Mouse (Mus musculus): ENCODE results near the gene Cinp. TPM values are rescaled to one million over a fixed set of nuclear protein-coding genes. Genes with fewer than 3 reads are reported as not detected.
A peak's percentile ranks its signal among the peaks of the same experiment; 100 is the strongest.

Gene Cinp
- polyA plus RNA-seq, 1 experiment from 2014 or later: 64.7 TPM

DNA sequence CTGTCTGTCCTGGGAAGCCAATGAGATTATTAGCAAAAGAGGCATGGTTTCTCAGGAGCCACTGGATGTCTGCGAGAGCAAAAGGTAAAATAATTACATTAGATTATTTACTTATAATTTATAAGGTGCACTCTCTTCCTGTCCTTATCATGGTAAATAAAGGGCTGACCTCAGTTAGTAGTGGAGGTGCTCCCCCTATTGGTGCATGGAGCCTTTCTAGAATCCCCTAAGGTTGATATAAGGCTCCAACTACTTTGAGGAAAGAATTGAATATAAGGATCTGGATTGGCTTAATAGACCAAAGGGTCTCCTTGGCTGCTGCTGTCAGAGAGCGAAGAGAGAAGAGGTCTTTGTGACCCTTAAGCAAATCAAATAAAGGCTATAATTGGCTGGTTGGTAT, 14.6 kb upstream of the Cinp start:
- H3K36me3 ChIP-seq (ENCODE audit: control insufficient read depth, insufficient read depth): no peaks in the 10 kb centered on the region
- no peak overlapping the region for H3K4me3 ChIP-seq (ENCODE audit: low read length)
- H3K27me3 ChIP-seq (ENCODE audit: control insufficient read depth, insufficient read depth, low read length): no peaks in the 10 kb centered on the region
- 88% methylated on average over 2 of the region's 2 CpGs for WGBS
- no peaks in the 10 kb centered on the region for H3K4me1 ChIP-seq (ENCODE audit: control insufficient read depth, insufficient read depth, low read length)
- H3K9ac ChIP-seq (ENCODE audit: low read length): no peak overlapping the region
- no peak for ATAC-seq (replicated peaks; ENCODE audit: extremely low read depth, insufficient read depth, low FRiP score)
- H3K27ac ChIP-seq (ENCODE audit: low read length): no peak overlapping the region
- H3K9me3 ChIP-seq (replicated peaks; ENCODE audit: control insufficient read depth, low read length): no peaks in the 10 kb centered on the region
- no peak overlapping the region for H3K4me2 ChIP-seq (ENCODE audit: low read depth, low read length)

DNA sequence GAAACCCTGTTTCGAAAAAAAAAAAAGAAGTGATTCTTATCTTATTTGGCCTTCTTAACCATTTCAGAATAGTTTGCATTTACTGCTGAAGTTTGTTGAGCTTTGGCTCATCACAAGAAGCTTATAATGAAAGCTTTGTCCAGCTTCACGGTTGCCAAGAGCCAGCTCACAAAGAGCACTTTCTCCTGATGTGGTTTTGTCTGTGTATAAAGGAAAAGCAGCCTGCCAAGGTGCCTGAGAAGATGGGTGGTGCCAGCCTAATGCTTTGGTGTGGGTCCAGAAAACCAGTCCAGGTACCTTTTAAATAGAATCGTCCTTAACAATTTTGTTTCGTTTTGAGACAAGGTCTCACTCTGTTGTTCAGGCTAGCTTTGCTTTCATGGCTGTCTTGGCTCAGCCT, 13.2 kb upstream of the Cinp start:
- no peak overlapping the region for H3K9ac ChIP-seq (ENCODE audit: low read length)
- H3K27ac ChIP-seq (ENCODE audit: low read length): no peak overlapping the region
- no peaks in the 10 kb centered on the region for H3K27me3 ChIP-seq (ENCODE audit: control insufficient read depth, insufficient read depth, low read length)
- no peak overlapping the region for H3K4me3 ChIP-seq (ENCODE audit: low read length)
- ATAC-seq (replicated peaks; ENCODE audit: extremely low read depth, insufficient read depth, low FRiP score): no peak
- H3K4me2 ChIP-seq (ENCODE audit: low read depth, low read length): no peak overlapping the region
- no peaks in the 10 kb centered on the region for H3K36me3 ChIP-seq (ENCODE audit: control insufficient read depth, insufficient read depth)
- no peaks in the 10 kb centered on the region for H3K9me3 ChIP-seq (replicated peaks; ENCODE audit: control insufficient read depth, low read length)
- WGBS: 78% methylated on average over 4 of the region's 4 CpGs
- no peaks in the 10 kb centered on the region for H3K4me1 ChIP-seq (ENCODE audit: control insufficient read depth, insufficient read depth, low read length)

DNA sequence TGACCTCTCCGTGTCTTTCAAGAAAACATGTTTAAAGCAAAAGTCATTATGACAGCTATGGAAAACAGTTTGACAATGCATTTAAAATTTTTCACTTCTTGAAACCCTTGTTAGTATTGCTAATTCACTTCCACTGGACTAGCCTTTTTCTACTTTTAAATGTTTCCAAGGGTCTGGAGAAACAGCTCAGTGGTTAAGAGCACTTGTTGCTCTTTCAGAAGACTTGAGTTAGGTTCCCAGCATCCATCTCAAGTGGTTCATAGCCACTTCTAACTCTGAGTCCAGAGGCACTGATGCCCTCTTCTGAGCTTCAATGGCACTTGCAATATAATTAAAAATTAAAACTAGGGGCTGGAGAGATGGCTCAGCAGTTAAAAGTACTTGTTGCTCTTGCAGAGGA, 2.9 kb upstream of the Cinp start:
- H3K4me3 ChIP-seq (ENCODE audit: low read length): no peak overlapping the region
- 93% methylated on average over 1 of the region's 1 CpGs for WGBS
- no peak for ATAC-seq (replicated peaks; ENCODE audit: extremely low read depth, insufficient read depth, low FRiP score)

DNA sequence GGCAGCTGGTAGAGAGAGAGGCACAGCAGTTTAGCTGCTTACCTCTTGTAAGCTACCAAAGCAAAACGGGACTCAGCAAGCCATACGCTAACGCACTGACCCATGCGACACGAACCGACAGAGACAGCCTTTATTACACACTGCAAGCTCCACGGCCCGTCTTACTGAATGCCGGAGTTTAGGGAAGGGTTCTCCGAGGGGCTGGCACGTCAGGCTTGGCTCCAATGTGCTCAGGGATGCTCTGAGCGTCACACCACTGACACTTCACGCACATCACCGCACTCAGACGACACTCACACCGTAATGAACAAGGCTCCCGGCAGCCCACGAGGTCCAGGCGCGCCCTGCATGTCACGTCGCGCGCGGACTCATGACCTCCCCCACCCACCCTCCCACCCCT, 339 bp downstream of the Cinp start:
- Histone ChIP-seq H3K36me3 (ENCODE audit: control insufficient read depth, insufficient read depth) (peaks cover 3% of the 10 kb centered on the region), H3K9me3 (replicated peaks; ENCODE audit: control insufficient read depth, low read length) (no peaks in the 10 kb centered on the region), H3K4me3 (ENCODE audit: low read length) (peak overlapping the region; percentile 76), H3K27me3 (ENCODE audit: control insufficient read depth, insufficient read depth, low read length) (no peaks in the 10 kb centered on the region), H3K9ac (ENCODE audit: low read length) (peak overlapping the region; percentile 79), H3K4me2 (ENCODE audit: low read depth, low read length) (peak overlapping the region; percentile 90), H3K27ac (ENCODE audit: low read length) (no peak overlapping the region; the same call in 1 of the 2 replicates), H3K4me1 (ENCODE audit: control insufficient read depth, insufficient read depth, low read length) (peaks cover 13% of the 10 kb centered on the region)
- ATAC-seq (replicated peaks; ENCODE audit: extremely low read depth, insufficient read depth, low FRiP score): no peak; the same call in 1 of the 2 replicates
- WGBS: under 1% methylated on average over 25 of the region's 25 CpGs

More for the DNA sequence above, 2.9 kb upstream of the Cinp start:
- Histone ChIP-seq H3K4me2 (ENCODE audit: low read depth, low read length) (no peak overlapping the region), H3K27me3 (ENCODE audit: control insufficient read depth, insufficient read depth, low read length) (no peaks in the 10 kb centered on the region), H3K9ac (ENCODE audit: low read length) (no peak overlapping the region), H3K9me3 (replicated peaks; ENCODE audit: control insufficient read depth, low read length) (no peaks in the 10 kb centered on the region), H3K27ac (ENCODE audit: low read length) (no peak overlapping the region), H3K4me1 (ENCODE audit: control insufficient read depth, insufficient read depth, low read length) (peaks cover 13% of the 10 kb centered on the region), H3K36me3 (ENCODE audit: control insufficient read depth, insufficient read depth) (no peaks in the 10 kb centered on the region)

DNA sequence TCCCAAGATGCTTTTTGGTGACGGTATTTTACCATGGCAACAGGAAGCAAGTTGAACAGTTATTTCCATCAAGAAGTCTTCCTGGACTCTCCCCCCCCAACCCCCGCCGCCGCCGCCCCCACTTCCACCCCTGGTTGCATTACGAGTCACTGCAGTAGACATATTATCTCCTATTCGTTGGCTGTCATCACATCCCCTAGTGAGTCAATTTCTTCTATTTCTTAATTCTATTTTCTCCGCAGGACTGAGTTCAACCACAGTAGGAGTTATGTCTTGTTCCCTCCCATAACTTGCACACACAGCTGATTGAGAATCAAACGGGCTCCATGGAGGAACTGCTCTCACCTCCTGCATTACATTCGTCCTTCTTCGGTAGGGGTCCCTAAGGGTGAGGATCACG, 839 bp downstream of the Cinp start:
- peaks cover 4% of the 10 kb centered on the region for H3K36me3 ChIP-seq (ENCODE audit: control insufficient read depth, insufficient read depth)
- H3K9me3 ChIP-seq (replicated peaks; ENCODE audit: control insufficient read depth, low read length): no peaks in the 10 kb centered on the region
- H3K4me1 ChIP-seq (ENCODE audit: control insufficient read depth, insufficient read depth, low read length): peaks cover 13% of the 10 kb centered on the region
- peak overlapping the region; percentile 90 for H3K4me2 ChIP-seq (ENCODE audit: low read depth, low read length)
- 29% methylated on average over 12 of the region's 12 CpGs for WGBS
- H3K27ac ChIP-seq (ENCODE audit: low read length): no peak overlapping the region
- no peaks in the 10 kb centered on the region for H3K27me3 ChIP-seq (ENCODE audit: control insufficient read depth, insufficient read depth, low read length)
- no peak for ATAC-seq (replicated peaks; ENCODE audit: extremely low read depth, insufficient read depth, low FRiP score)
- peak overlapping the region; percentile 76 for H3K4me3 ChIP-seq (ENCODE audit: low read length)
- H3K9ac ChIP-seq (ENCODE audit: low read length): peak overlapping the region; percentile 79

- H3K4me1 ChIP-seq (ENCODE audit: control insufficient read depth, insufficient read depth, low read length): peaks cover 13% of the 10 kb centered on the region
- H3K27ac ChIP-seq (ENCODE audit: low read length): no peak overlapping the region
- H3K36me3 ChIP-seq (ENCODE audit: control insufficient read depth, insufficient read depth): peaks cover 8% of the 10 kb centered on the region
- no peak for ATAC-seq (replicated peaks; ENCODE audit: extremely low read depth, insufficient read depth, low FRiP score)
- H3K4me2 ChIP-seq (ENCODE audit: low read depth, low read length): no peak overlapping the region
- H3K4me3 ChIP-seq (ENCODE audit: low read length): no peak overlapping the region
- no peaks in the 10 kb centered on the region for H3K27me3 ChIP-seq (ENCODE audit: control insufficient read depth, insufficient read depth, low read length)
- no peaks in the 10 kb centered on the region for H3K9me3 ChIP-seq (replicated peaks; ENCODE audit: control insufficient read depth, low read length)
- WGBS: 95% methylated on average over 2 of the region's 2 CpGs
- H3K9ac ChIP-seq (ENCODE audit: low read length): no peak overlapping the region
These were observed 3.7 kb downstream of the Cinp start for GRCm38 (mm10) chr12:110885251-110885650.

- Histone ChIP-seq H3K4me3 (ENCODE audit: low read length) (no peak overlapping the region), H3K36me3 (ENCODE audit: control insufficient read depth, insufficient read depth) (peaks cover 24% of the 10 kb centered on the region), H3K9ac (ENCODE audit: low read length) (no peak overlapping the region), H3K4me1 (ENCODE audit: control insufficient read depth, insufficient read depth, low read length) (no peaks in the 10 kb centered on the region), H3K4me2 (ENCODE audit: low read depth, low read length) (no peak overlapping the region), H3K27me3 (ENCODE audit: control insufficient read depth, insufficient read depth, low read length) (no peaks in the 10 kb centered on the region), H3K9me3 (replicated peaks; ENCODE audit: control insufficient read depth, low read length) (no peaks in the 10 kb centered on the region), H3K27ac (ENCODE audit: low read length) (no peak overlapping the region)
- no peak for ATAC-seq (replicated peaks; ENCODE audit: extremely low read depth, insufficient read depth, low FRiP score)
- WGBS: 89% methylated on average over 7 of the region's 7 CpGs
These were observed 6.7 kb downstream of the Cinp start for GRCm38 (mm10) chr12:110882291-110882690.

- Histone ChIP-seq H3K27me3 (ENCODE audit: control insufficient read depth, insufficient read depth, low read length) (no peaks in the 10 kb centered on the region), H3K4me1 (ENCODE audit: control insufficient read depth, insufficient read depth, low read length) (no peaks in the 10 kb centered on the region), H3K4me3 (ENCODE audit: low read length) (no peak overlapping the region), H3K4me2 (ENCODE audit: low read depth, low read length) (no peak overlapping the region), H3K9me3 (replicated peaks; ENCODE audit: control insufficient read depth, low read length) (no peaks in the 10 kb centered on the region), H3K27ac (ENCODE audit: low read length) (no peak overlapping the region), H3K36me3 (ENCODE audit: control insufficient read depth, insufficient read depth) (peaks cover 41% of the 10 kb centered on the region), H3K9ac (ENCODE audit: low read length) (no peak overlapping the region)
- WGBS: 89% methylated on average over 2 of the region's 2 CpGs
- ATAC-seq (replicated peaks; ENCODE audit: extremely low read depth, insufficient read depth, low FRiP score): no peak
These were observed 13.6 kb downstream of the Cinp start for GRCm38 (mm10) chr12:110875351-110875750.

GRCm38 (mm10) chr12:110871247-110871646, 17.7 kb downstream of the Cinp start:
- H3K9ac ChIP-seq (ENCODE audit: low read length): no peak overlapping the region
- no peak overlapping the region for H3K4me3 ChIP-seq (ENCODE audit: low read length)
- no peaks in the 10 kb centered on the region for H3K4me1 ChIP-seq (ENCODE audit: control insufficient read depth, insufficient read depth, low read length)
- no peaks in the 10 kb centered on the region for H3K27me3 ChIP-seq (ENCODE audit: control insufficient read depth, insufficient read depth, low read length)
- no peaks in the 10 kb centered on the region for H3K9me3 ChIP-seq (replicated peaks; ENCODE audit: control insufficient read depth, low read length)
- 88% methylated on average over 5 of the region's 5 CpGs for WGBS
- H3K36me3 ChIP-seq (ENCODE audit: control insufficient read depth, insufficient read depth): peaks cover 38% of the 10 kb centered on the region
- no peak overlapping the region for H3K27ac ChIP-seq (ENCODE audit: low read length)
- H3K4me2 ChIP-seq (ENCODE audit: low read depth, low read length): no peak overlapping the region
- ATAC-seq (replicated peaks; ENCODE audit: extremely low read depth, insufficient read depth, low FRiP score): no peak

DNA sequence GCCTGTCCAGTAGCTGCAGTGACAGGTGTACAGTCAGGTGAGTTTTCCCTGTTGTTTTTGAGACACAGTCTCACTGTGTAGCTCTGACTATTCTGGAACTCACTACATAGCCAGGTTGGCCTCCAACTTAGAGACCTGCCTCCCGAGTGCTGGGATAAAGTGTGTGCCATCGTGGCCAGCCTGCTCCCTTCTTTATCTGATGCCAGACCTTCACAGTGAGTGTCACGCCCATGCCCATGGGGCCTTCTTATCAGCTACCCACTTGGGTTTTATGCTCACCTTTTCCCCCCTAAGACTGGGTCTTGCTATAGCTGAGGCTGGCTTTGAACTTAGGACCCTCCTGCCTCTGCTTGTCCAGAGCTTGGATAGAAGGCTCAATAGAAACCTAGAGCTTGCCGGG, 18.8 kb downstream of the Cinp start:
- WGBS: 82% methylated on average over 4 of the region's 4 CpGs

More for the DNA sequence above, 18.8 kb downstream of the Cinp start:
- no peaks in the 10 kb centered on the region for H3K4me1 ChIP-seq (ENCODE audit: control insufficient read depth, insufficient read depth, low read length)
- no peaks in the 10 kb centered on the region for H3K27me3 ChIP-seq (ENCODE audit: control insufficient read depth, insufficient read depth, low read length)
- H3K4me2 ChIP-seq (ENCODE audit: low read depth, low read length): no peak overlapping the region
- H3K4me3 ChIP-seq (ENCODE audit: low read length): no peak overlapping the region
- H3K9ac ChIP-seq (ENCODE audit: low read length): no peak overlapping the region
- ATAC-seq (replicated peaks; ENCODE audit: extremely low read depth, insufficient read depth, low FRiP score): no peak
- no peak overlapping the region for H3K27ac ChIP-seq (ENCODE audit: low read length)
- H3K9me3 ChIP-seq (replicated peaks; ENCODE audit: control insufficient read depth, low read length): no peaks in the 10 kb centered on the region
- peaks cover 34% of the 10 kb centered on the region for H3K36me3 ChIP-seq (ENCODE audit: control insufficient read depth, insufficient read depth)
